Mouse (Mus musculus) myocyte (in vitro differentiated cells): ENCODE measurements around the gene Ppp1r11. TPM values are rescaled to one million over a fixed set of nuclear protein-coding genes. Genes with fewer than 3 reads are reported as not detected.

Experiments
- H3K27me3 ChIP-seq: one replicate; pipeline ENCODE4 v1.6.1; 2011; ENCODE audit not compliant: control insufficient read depth, insufficient read depth, insufficient read length
- H3K36me3 ChIP-seq: one replicate; pipeline ENCODE4 v1.6.1; 2011; ENCODE audit not compliant: control insufficient read depth, insufficient read depth
- H3K4me2 ChIP-seq: one replicate; pipeline ENCODE4 v1.6.1; 2011; ENCODE audit warnings: low read depth, control low read depth
- H3K4me3 ChIP-seq: one replicate; pipeline ENCODE4 v1.5.1; 2011; ENCODE audit warnings: mild to moderate bottlenecking, control low read depth, moderate library complexity
- H3K79me2 ChIP-seq: one replicate; pipeline ENCODE4 v1.6.1; 2011; ENCODE audit not compliant: control insufficient read depth, insufficient read depth
- H3ac ChIP-seq: one replicate; pipeline ENCODE4 v1.6.1; 2011; ENCODE audit not compliant: control insufficient read depth, insufficient read length
- CEBPB ChIP-seq: IDR thresholded peaks from 2 replicates; pipeline ENCODE4 v1.6.1; 2011; ENCODE audit warnings: mild to moderate bottlenecking, moderate library complexity; ENCODE audit not compliant: poor library complexity, insufficient read depth, severe bottlenecking
- E2F4 ChIP-seq: IDR thresholded peaks from one replicate; pipeline ENCODE4 v1.6.1; 2011; ENCODE audit warnings: mild to moderate bottlenecking, control low read depth, moderate library complexity; ENCODE audit not compliant: insufficient read depth
- MAX ChIP-seq: IDR thresholded peaks from one replicate; pipeline ENCODE4 v1.6.1; 2011; ENCODE audit warnings: low read depth, mild to moderate bottlenecking, control low read depth
- MYOD1 ChIP-seq, 3 experiments: IDR thresholded peaks; one replicate each; pipeline ENCODE4 v1.6.1; 2011; ENCODE audit warnings: control low read depth in 2 of 3, low read depth in 2 of 3, mild to moderate bottlenecking in 2 of 3, moderate library complexity in 1 of 3; ENCODE audit not compliant: insufficient read length in 2 of 3, control insufficient read depth in 1 of 3
- MYOG ChIP-seq, 3 experiments: IDR thresholded peaks; one replicate each; pipeline ENCODE4 v1.6.1; 2011; ENCODE audit warnings: control low read depth in 2 of 3, low read depth in 2 of 3, mild to moderate bottlenecking in 2 of 3; ENCODE audit not compliant: insufficient read length in 2 of 3, control insufficient read depth in 1 of 3, insufficient read depth in 1 of 3
- POLR2A ChIP-seq: IDR thresholded peaks from one replicate; pipeline ENCODE4 v1.6.1; 2011; ENCODE audit warnings: low read depth, mild to moderate bottlenecking, control low read depth, moderate library complexity; ENCODE audit not compliant: insufficient read length
- POLR2AphosphoS2 ChIP-seq: IDR thresholded peaks from one replicate; pipeline ENCODE4 v1.6.1; 2011; ENCODE audit warnings: low read depth, control low read depth; ENCODE audit not compliant: insufficient read length
- REST ChIP-seq: IDR thresholded peaks from one replicate; pipeline ENCODE4 v1.6.1; 2011; ENCODE audit warnings: mild to moderate bottlenecking, control low read depth, moderate library complexity; ENCODE audit not compliant: insufficient read depth, insufficient read length
- SRF ChIP-seq: IDR thresholded peaks from one replicate; pipeline ENCODE4 v1.6.1; 2011; ENCODE audit warnings: low read depth; ENCODE audit not compliant: control insufficient read depth, insufficient read length
- TCF12 ChIP-seq: IDR thresholded peaks from one replicate; pipeline ENCODE4 v1.6.1; 2011; ENCODE audit warnings: mild to moderate bottlenecking, control low read depth; ENCODE audit not compliant: poor library complexity, insufficient read depth, severe bottlenecking
- TCF3 ChIP-seq: IDR thresholded peaks from one replicate; pipeline ENCODE4 v1.6.1; 2011; ENCODE audit warnings: low read depth, control low read depth; ENCODE audit not compliant: insufficient read length
- USF1 ChIP-seq: IDR thresholded peaks from one replicate; pipeline ENCODE4 v1.6.1; 2011; ENCODE audit warnings: low read depth, mild to moderate bottlenecking, control low read depth, moderate library complexity
- polyA plus RNA-seq: library from polyadenylated mRNA; unstranded; fragments of >200 nt; fragmentation: generic; extraction: Trizol; gene quantifications from one replicate; pipeline ENCODE4 v1.2.1, GENCODE M21; 2012; ENCODE audit warnings: missing spikeins

The Ppp1r11 gene
- polyA plus RNA-seq, 1 experiment: 153 TPM

- no peak overlapping the region for H3K4me3 ChIP-seq
- H3K36me3 ChIP-seq: no peaks in the 10 kb centered on the region
- H3ac ChIP-seq: no peak overlapping the region
- no peaks in the 10 kb centered on the region for H3K79me2 ChIP-seq
- TF ChIP-seq TCF3 (no peak), TCF12 (no peak), E2F4 (no peak), MAX (no peak), SRF (no peak), POLR2A (no peak), CEBPB (no peak), MYOD1 (IDR thresholded peaks at IDR 0.05; ENCODE audit: control insufficient read depth in 1 of 3, insufficient read length in 2 of 3, low read depth in 2 of 3) (no peak)
- no peaks in the 10 kb centered on the region for H3K27me3 ChIP-seq
- no peak overlapping the region for H3K4me2 ChIP-seq
These were observed 13.5 kb downstream of the Ppp1r11 start for GRCm38 (mm10) chr17:36938056-36938455.

GRCm38 (mm10) chr17:36931806-36932205 lies 19.7 kb downstream of the Ppp1r11 start:
- Histone ChIP-seq H3K27me3 (no peaks in the 10 kb centered on the region), H3K4me3 (no peak overlapping the region), H3K79me2 (no peaks in the 10 kb centered on the region), H3K36me3 (no peaks in the 10 kb centered on the region), H3ac (no peak overlapping the region), H3K4me2 (peak overlapping the region; percentile 51)
- TF ChIP-seq REST (no peak), TCF12 (no peak), MAX (no peak), CEBPB (no peak), USF1 (no peak)

- TF ChIP-seq MYOG (IDR thresholded peaks at IDR 0.05; ENCODE audit: control insufficient read depth in 1 of 3, insufficient read depth in 1 of 3, insufficient read length in 2 of 3, low read depth in 2 of 3) (no peak), REST (no peak), TCF3 (no peak), TCF12 (no peak), SRF (no peak), POLR2AphosphoS2 (no peak), MYOD1 (IDR thresholded peaks at IDR 0.05; ENCODE audit: control insufficient read depth in 1 of 3, insufficient read length in 2 of 3, low read depth in 2 of 3) (no peak), E2F4 (no peak), MAX (no peak), POLR2A (no peak)
- Histone ChIP-seq H3K4me3 (peak overlapping the region; percentile 3), H3K36me3 (no peaks in the 10 kb centered on the region), H3ac (no peak overlapping the region), H3K4me2 (peak overlapping the region; percentile 51), H3K79me2 (no peaks in the 10 kb centered on the region), H3K27me3 (no peaks in the 10 kb centered on the region)
These were observed 20.4 kb downstream of the Ppp1r11 start for GRCm38 (mm10) chr17:36931130-36931529.

- Histone ChIP-seq H3K27me3 (no peaks in the 10 kb centered on the region), H3K79me2 (no peaks in the 10 kb centered on the region), H3K36me3 (no peaks in the 10 kb centered on the region), H3ac (no peak overlapping the region), H3K4me2 (no peak overlapping the region), H3K4me3 (peak overlapping the region; percentile 3)
- TF ChIP-seq MAX: no peak
- no peak for TF ChIP-seq E2F4
- no peak for TF ChIP-seq USF1
- TF ChIP-seq POLR2AphosphoS2: no peak
- TF ChIP-seq POLR2A: no peak
- TF ChIP-seq MYOG (IDR thresholded peaks at IDR 0.05; ENCODE audit: control insufficient read depth in 1 of 3, insufficient read depth in 1 of 3, insufficient read length in 2 of 3, low read depth in 2 of 3): no peak
- TF ChIP-seq REST: no peak
- no peak for TF ChIP-seq MYOD1 (IDR thresholded peaks at IDR 0.05; ENCODE audit: control insufficient read depth in 1 of 3, insufficient read length in 2 of 3, low read depth in 2 of 3)
- no peak for TF ChIP-seq CEBPB
- TF ChIP-seq TCF3: no peak
- TF ChIP-seq SRF: no peak
- no peak for TF ChIP-seq TCF12
These were observed 21.3 kb downstream of the Ppp1r11 start for GRCm38 (mm10) chr17:36930233-36930632.

DNA sequence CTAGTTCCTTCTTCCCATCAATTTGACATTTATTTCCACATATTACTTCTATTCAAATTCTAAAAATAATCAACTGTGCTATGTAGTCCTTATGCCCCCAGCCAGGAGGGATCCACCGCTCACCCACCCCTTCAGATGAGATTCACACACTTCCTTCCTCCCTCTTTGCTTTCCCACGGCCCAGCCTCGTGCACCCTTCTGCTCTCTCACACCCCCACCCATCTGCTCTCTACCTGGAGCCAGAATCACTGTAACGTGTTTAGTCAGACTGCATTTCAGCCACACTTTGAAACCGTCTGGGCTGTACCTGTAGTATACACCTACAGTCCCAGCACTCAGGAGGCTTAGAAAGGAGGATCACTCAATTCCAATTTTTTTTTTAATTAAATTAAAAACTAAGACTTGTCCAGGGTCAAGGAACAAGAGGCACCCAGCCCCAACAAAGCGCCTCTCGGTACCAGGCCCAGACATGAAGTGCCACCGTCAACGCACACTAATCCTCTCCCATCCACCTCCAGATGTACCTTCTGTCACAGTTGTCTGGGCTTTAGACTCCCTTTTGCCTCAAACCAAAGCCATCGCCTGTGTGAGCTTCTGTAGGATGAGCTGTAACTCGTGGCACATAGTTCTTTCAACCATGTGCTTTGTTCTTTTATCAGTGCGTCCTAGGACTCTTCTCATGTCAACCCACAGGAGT lies 22.2 kb downstream of the Ppp1r11 start:
- no peak for TF ChIP-seq TCF12
- TF ChIP-seq SRF: no peak
- no peak for TF ChIP-seq POLR2AphosphoS2
- no peak for TF ChIP-seq MAX
- no peak for TF ChIP-seq MYOG (IDR thresholded peaks at IDR 0.05; ENCODE audit: control insufficient read depth in 1 of 3, insufficient read depth in 1 of 3, insufficient read length in 2 of 3, low read depth in 2 of 3)
- no peak for TF ChIP-seq REST
- no peak for TF ChIP-seq POLR2A
- no peak for TF ChIP-seq E2F4
- no peak for TF ChIP-seq TCF3
- no peak for TF ChIP-seq CEBPB
- no peak for TF ChIP-seq MYOD1 (IDR thresholded peaks at IDR 0.05; ENCODE audit: control insufficient read depth in 1 of 3, insufficient read length in 2 of 3, low read depth in 2 of 3)
- no peak for TF ChIP-seq USF1
- Histone ChIP-seq H3K27me3 (no peaks in the 10 kb centered on the region), H3K36me3 (no peaks in the 10 kb centered on the region), H3K4me3 (no peak overlapping the region), H3K4me2 (peak overlapping the region; percentile 31), H3K79me2 (no peaks in the 10 kb centered on the region), H3ac (no peak overlapping the region)
